Mouse (Mus musculus): ENCODE results near the gene Dio3. TPM values are rescaled to one million over a fixed set of nuclear protein-coding genes. Genes with fewer than 3 reads are reported as not detected.

The Dio3 gene
- not detected for total RNA-seq (2023)

GRCm38 (mm10) chr12:110278853-110279252 lies at the start of gene Dio3:
Gene Dio3 (plus strand): TSS chr12:110279068.

Other genes with a start within 250 kb of the Dio3 start
- 100 to 1,000 TPM; 144 to 155 TPM for gene Ppp2r5c, start 168.1 kb downstream of the Dio3 start, total RNA-seq (2023)